Mouse (Mus musculus): ENCODE results near the gene Slc5a1. TPM values are rescaled to one million over a fixed set of nuclear protein-coding genes. Genes with fewer than 3 reads are reported as not detected.

Slc5a1 gene
- polyA plus RNA-seq, 2 experiments: 0.16 to 1.0 TPM

GRCm38 (mm10) chr5:33146837-33147236 is 42.8 kb downstream of the Slc5a1 start:
- Histone ChIP-seq H3K27me3 (ENCODE audit: control insufficient read depth, insufficient read depth, low read length) (no peaks in the 10 kb centered on the region), H3K4me2 (replicated peaks; ENCODE audit: low read depth, low read length, severe bottlenecking) (no peak overlapping the region), H3K9ac (ENCODE audit: low read depth, low read length, severe bottlenecking) (no peak overlapping the region), H3K4me1 (ENCODE audit: control insufficient read depth, insufficient read depth, low read length) (no peaks in the 10 kb centered on the region), H3K9me3 (ENCODE audit: control insufficient read depth, low read length) (no peaks in the 10 kb centered on the region), H3K36me3 (ENCODE audit: control insufficient read depth, insufficient read depth, low read length) (no peaks in the 10 kb centered on the region), H3K27ac (replicated peaks; ENCODE audit: low read depth, low read length) (no peak overlapping the region), H3K4me3 (replicated peaks; ENCODE audit: low read length) (no peak overlapping the region)
- DNase-seq (ENCODE audit: low spot score): no peak
- 87% methylated on average over 9 of the region's 9 CpGs for WGBS
- TF ChIP-seq POLR2A (IDR thresholded peaks at IDR 0.05; ENCODE audit: borderline replicate concordance, extremely low read depth, insufficient read depth, insufficient read length): no peak
- ATAC-seq (ENCODE audit: low FRiP score, low read depth): no peak

- H3K9ac ChIP-seq (ENCODE audit: low read depth, low read length, severe bottlenecking): no peak overlapping the region
- no peaks in the 10 kb centered on the region for H3K36me3 ChIP-seq (ENCODE audit: control insufficient read depth, insufficient read depth, low read length)
- no peak for DNase-seq (ENCODE audit: low spot score)
- no peaks in the 10 kb centered on the region for H3K9me3 ChIP-seq (ENCODE audit: control insufficient read depth, low read length)
- TF ChIP-seq POLR2A (IDR thresholded peaks at IDR 0.05; ENCODE audit: borderline replicate concordance, extremely low read depth, insufficient read depth, insufficient read length): no peak
- no peak overlapping the region for H3K4me3 ChIP-seq (replicated peaks; ENCODE audit: low read length)
- ATAC-seq (ENCODE audit: low FRiP score, low read depth): no peak
- no peaks in the 10 kb centered on the region for H3K27me3 ChIP-seq (ENCODE audit: control insufficient read depth, insufficient read depth, low read length)
- no peak overlapping the region for H3K27ac ChIP-seq (replicated peaks; ENCODE audit: low read depth, low read length)
- no peak overlapping the region for H3K4me2 ChIP-seq (replicated peaks; ENCODE audit: low read depth, low read length, severe bottlenecking)
- 77% methylated on average over 6 of the region's 6 CpGs for WGBS
- no peaks in the 10 kb centered on the region for H3K4me1 ChIP-seq (ENCODE audit: control insufficient read depth, insufficient read depth, low read length)
These were observed 43.7 kb downstream of the Slc5a1 start for GRCm38 (mm10) chr5:33147691-33148090.

- Histone ChIP-seq H3K9ac (ENCODE audit: low read depth, low read length, severe bottlenecking) (no peak overlapping the region), H3K4me1 (ENCODE audit: control insufficient read depth, insufficient read depth, low read length) (no peaks in the 10 kb centered on the region), H3K27ac (replicated peaks; ENCODE audit: low read depth, low read length) (no peak overlapping the region), H3K36me3 (ENCODE audit: control insufficient read depth, insufficient read depth, low read length) (no peaks in the 10 kb centered on the region), H3K4me3 (replicated peaks; ENCODE audit: low read length) (no peak overlapping the region), H3K4me2 (replicated peaks; ENCODE audit: low read depth, low read length, severe bottlenecking) (no peak overlapping the region), H3K27me3 (ENCODE audit: control insufficient read depth, insufficient read depth, low read length) (no peaks in the 10 kb centered on the region), H3K9me3 (ENCODE audit: control insufficient read depth, low read length) (no peaks in the 10 kb centered on the region)
- no peak for TF ChIP-seq POLR2A (IDR thresholded peaks at IDR 0.05; ENCODE audit: borderline replicate concordance, extremely low read depth, insufficient read depth, insufficient read length)
- DNase-seq (ENCODE audit: low spot score) (no peak), ATAC-seq (ENCODE audit: low FRiP score, low read depth) (no peak)
- 43% methylated on average over 7 of the region's 7 CpGs for WGBS
These were observed 89.5 kb downstream of the Slc5a1 start for GRCm38 (mm10) chr5:33193567-33193966.

DNA sequence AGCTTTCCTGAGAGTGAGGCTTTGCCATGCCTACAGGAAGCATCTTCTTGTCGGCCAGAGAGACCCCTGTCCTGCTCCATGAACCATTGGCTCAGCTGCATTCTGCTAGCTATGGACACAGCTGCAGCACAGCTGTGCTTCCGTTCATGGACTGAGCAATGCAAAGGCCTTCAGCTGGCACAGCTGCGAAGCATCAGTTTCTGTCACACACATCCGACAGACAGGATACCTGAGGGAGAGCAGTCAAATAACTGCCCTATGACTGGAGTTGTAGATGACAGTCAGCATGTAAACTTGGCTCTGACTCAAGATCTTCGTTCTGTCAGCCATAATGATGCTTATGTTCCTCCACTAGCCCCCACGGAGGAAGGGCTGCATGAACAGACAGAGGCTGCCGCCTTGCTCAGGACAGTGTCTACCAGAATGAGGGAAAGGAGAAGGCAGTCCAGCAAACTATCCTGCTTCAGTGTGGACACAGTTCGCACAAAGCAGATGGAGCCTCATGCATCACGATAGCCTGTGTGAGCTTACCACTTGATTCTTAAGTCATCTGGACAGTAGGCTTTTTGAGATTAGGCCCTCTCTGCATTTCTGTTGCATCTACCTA is 91.3 kb downstream of the Slc5a1 start:
- no peaks in the 10 kb centered on the region for H3K27me3 ChIP-seq (ENCODE audit: control insufficient read depth, insufficient read depth, low read length)
- H3K9ac ChIP-seq (ENCODE audit: low read depth, low read length, severe bottlenecking): no peak overlapping the region
- no peaks in the 10 kb centered on the region for H3K9me3 ChIP-seq (ENCODE audit: control insufficient read depth, low read length)
- no peak overlapping the region for H3K4me2 ChIP-seq (replicated peaks; ENCODE audit: low read depth, low read length, severe bottlenecking)
- no peaks in the 10 kb centered on the region for H3K4me1 ChIP-seq (ENCODE audit: control insufficient read depth, insufficient read depth, low read length)
- H3K27ac ChIP-seq (replicated peaks; ENCODE audit: low read depth, low read length): no peak overlapping the region
- WGBS: 68% methylated on average over 9 of the region's 9 CpGs
- no peak overlapping the region for H3K4me3 ChIP-seq (replicated peaks; ENCODE audit: low read length)
- 0 out of 2 replicates have a peak, but pooled peaks have one; percentile 15 for ATAC-seq (ENCODE audit: low FRiP score, low read depth)
- no peak for TF ChIP-seq POLR2A (IDR thresholded peaks at IDR 0.05; ENCODE audit: borderline replicate concordance, extremely low read depth, insufficient read depth, insufficient read length)
- no peaks in the 10 kb centered on the region for H3K36me3 ChIP-seq (ENCODE audit: control insufficient read depth, insufficient read depth, low read length)
- DNase-seq (ENCODE audit: low spot score): peak; percentile 39

DNA sequence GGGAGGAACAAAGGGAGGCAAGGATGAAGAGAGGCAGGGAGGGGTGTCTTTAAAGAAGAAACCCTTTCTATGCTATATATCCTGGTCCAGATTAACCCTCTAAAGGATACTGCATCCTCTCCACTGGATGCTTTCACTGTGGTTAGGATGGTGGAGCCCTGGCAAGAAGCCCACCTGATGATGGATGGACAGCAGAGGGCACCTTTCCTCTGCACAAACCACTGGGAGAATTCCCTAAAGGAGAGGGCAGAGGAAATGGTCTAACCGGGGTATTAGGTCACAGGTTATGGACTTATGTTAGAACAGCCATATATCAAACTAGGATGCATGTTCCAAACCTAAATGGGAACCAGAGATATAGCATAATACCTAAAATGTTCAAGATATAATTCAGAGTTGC is 96.1 kb downstream of the Slc5a1 start:
- Histone ChIP-seq H3K36me3 (ENCODE audit: control insufficient read depth, insufficient read depth, low read length) (no peaks in the 10 kb centered on the region), H3K4me1 (ENCODE audit: control insufficient read depth, insufficient read depth, low read length) (no peaks in the 10 kb centered on the region), H3K4me3 (replicated peaks; ENCODE audit: low read length) (no peak overlapping the region), H3K4me2 (replicated peaks; ENCODE audit: low read depth, low read length, severe bottlenecking) (no peak overlapping the region), H3K9ac (ENCODE audit: low read depth, low read length, severe bottlenecking) (no peak overlapping the region), H3K9me3 (ENCODE audit: control insufficient read depth, low read length) (no peaks in the 10 kb centered on the region), H3K27me3 (ENCODE audit: control insufficient read depth, insufficient read depth, low read length) (no peaks in the 10 kb centered on the region), H3K27ac (replicated peaks; ENCODE audit: low read depth, low read length) (no peak overlapping the region)
- 61% methylated on average over 1 of the region's 1 CpGs for WGBS
- TF ChIP-seq POLR2A (IDR thresholded peaks at IDR 0.05; ENCODE audit: borderline replicate concordance, extremely low read depth, insufficient read depth, insufficient read length): no peak
- peak; percentile 1 for DNase-seq (ENCODE audit: low spot score)
- ATAC-seq (ENCODE audit: low FRiP score, low read depth): no peak

All from limb, embryonic 14.5 days (tissue).